Mouse (Mus musculus) testis, adult 2 months (tissue): ENCODE results near the gene Tns3. TPM values are rescaled to one million over a fixed set of nuclear protein-coding genes. Genes with fewer than 3 reads are reported as not detected.

ENCODE experiments used
- H3K27ac ChIP-seq: fragments of 200-500 bp; 2 replicates; pipeline ENCODE4 v1.5.1; 2012; ENCODE audit warnings: low read depth, low read length; ENCODE audit not compliant: control insufficient read depth, insufficient read depth
- H3K27me3 ChIP-seq: fragments of 200-500 bp; 2 replicates; pipeline ENCODE4 v1.6.1; 2012; ENCODE audit warnings: mild to moderate bottlenecking, low read length, moderate library complexity; ENCODE audit not compliant: control insufficient read depth, insufficient read depth
- H3K36me3 ChIP-seq: fragments of 200-500 bp; 2 replicates; pipeline ENCODE4 v1.6.1; 2012; ENCODE audit warnings: mild to moderate bottlenecking, low read length; ENCODE audit not compliant: control insufficient read depth, insufficient read depth
- H3K4me1 ChIP-seq: fragments of 200-500 bp; 2 replicates; pipeline ENCODE4 v1.6.1; 2012; ENCODE audit warnings: low read length; ENCODE audit not compliant: control insufficient read depth, insufficient read depth
- H3K4me3 ChIP-seq: fragments of 200-500 bp; 2 replicates; pipeline ENCODE4 v1.5.1; 2012; ENCODE audit warnings: low read depth, mild to moderate bottlenecking, low read length, moderate library complexity, mixed read lengths; ENCODE audit not compliant: control insufficient read depth
- CTCF ChIP-seq: fragments of 200-500 bp; IDR thresholded peaks from 2 replicates; pipeline ENCODE4 v1.5.1; 2012; ENCODE audit warnings: low read depth, mild to moderate bottlenecking, inconsistent platforms, low read length, moderate library complexity; ENCODE audit not compliant: control insufficient read depth, insufficient read depth, insufficient replicate concordance
- POLR2A ChIP-seq: fragments of 200-500 bp; IDR thresholded peaks from 2 replicates; pipeline ENCODE4 v1.6.1; 2012; ENCODE audit warnings: low read depth, mild to moderate bottlenecking, inconsistent platforms, low read length, moderate library complexity; ENCODE audit not compliant: control insufficient read depth
- polyA plus RNA-seq: library from polyadenylated mRNA; depleted of rRNA; stranded (reverse); fragments of >200 nt; gene quantifications from 2 replicates; pipeline ENCODE4 v1.2.3, GENCODE M21; 2012

Tns3 gene
- polyA plus RNA-seq, 1 experiment: 6.6 TPM

DNA sequence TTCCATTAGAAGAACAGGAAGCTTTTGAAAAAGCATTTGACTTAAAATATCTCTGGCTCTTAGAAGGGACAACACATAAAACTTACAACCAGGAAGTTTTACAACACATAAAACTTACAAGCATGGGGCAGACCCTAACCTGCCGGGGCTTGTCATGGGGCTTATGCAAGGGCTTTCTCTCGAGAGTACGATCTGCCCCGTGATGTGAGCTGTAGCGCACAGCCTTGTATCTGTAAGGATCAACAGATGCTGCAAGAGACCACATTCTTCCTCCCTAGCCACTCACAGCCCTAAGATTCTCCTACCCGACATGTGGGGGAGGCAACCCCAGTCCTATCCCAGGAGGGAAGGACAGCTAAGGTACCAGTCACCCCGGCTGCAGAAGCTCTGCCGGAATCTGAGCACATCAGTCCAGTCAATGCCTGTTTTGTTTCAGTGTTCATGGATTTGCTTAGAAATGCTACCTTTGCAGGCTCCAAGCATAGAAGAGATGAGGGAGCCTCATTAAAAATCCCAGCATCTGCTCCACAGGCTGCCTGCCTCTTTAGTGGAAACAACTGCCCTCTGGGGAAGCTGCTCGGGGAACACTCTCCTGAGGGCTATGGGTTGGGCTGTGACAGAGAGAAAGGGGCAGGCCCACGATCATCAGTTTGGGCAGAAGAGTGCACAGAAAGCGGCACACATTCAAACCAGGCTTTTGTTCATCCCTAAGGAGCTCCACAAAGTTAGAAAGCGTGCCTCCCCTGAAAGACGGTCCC lies 196.8 kb downstream of the Tns3 start:
- no peak overlapping the region; the same call in none of the 2 replicates for H3K4me3 ChIP-seq
- no peaks in the 10 kb centered on the region for H3K27me3 ChIP-seq
- peaks cover 5% of the 10 kb centered on the region for H3K4me1 ChIP-seq
- TF ChIP-seq POLR2A: no peak
- no peak for TF ChIP-seq CTCF
- peak overlapping the region; percentile 16; the same call in 1 of the 2 replicates for H3K27ac ChIP-seq
- no peaks in the 10 kb centered on the region for H3K36me3 ChIP-seq

DNA sequence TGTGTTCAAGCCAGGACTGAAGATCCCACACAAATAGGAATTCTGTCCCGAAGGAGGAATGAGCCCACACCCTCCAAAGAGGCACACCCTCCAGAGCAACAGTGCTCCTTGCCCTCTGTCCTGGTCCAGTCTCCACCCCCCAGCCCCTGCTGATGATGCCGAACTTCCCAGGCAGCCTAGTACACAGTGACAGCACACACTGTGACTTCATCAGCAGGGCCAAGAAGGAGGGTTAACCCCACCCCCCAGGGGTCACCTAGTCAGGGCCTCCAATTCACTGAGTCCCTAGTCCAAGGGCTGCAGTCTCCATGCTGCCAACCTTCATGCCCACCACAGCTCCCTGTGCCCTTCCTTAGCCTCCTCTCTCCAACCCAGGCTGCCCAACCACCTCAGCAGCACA lies 200.5 kb downstream of the Tns3 start:
- Histone ChIP-seq H3K36me3 (no peaks in the 10 kb centered on the region), H3K4me1 (peaks cover 5% of the 10 kb centered on the region), H3K27ac (no peak overlapping the region)

DNA sequence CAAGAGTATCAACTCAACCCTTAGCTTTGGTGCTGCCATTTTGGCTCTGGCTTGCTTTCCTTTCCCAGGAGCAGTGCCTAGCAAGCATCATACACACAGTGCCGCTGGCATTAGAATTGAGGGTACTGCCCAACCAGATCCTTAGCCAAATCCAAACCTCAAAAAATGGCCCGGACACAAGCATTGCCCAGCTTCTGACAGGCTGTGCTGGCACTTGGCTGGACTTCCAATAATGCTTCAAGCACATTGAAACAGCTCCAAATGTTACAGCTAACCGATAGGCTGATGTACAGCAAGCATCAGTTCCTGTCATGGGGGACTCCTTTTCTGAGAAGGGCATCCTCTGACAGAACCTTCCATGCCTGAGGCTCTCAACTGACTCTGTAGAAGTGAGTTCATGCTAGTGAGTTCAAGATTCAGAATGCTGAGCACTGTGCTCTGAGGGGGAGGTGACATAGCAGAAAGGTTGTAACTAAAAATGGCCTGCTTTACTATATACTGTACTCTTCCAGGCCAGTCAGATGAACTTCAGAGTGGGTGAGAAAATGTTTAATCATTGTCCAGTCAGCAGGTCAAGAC lies 201.4 kb downstream of the Tns3 start:
- TF ChIP-seq POLR2A (no peak), CTCF (no peak)
- Histone ChIP-seq H3K36me3 (no peaks in the 10 kb centered on the region), H3K27ac (no peak overlapping the region), H3K4me3 (no peak overlapping the region), H3K4me1 (no peaks in the 10 kb centered on the region; the same call in 1 of the 2 replicates), H3K27me3 (no peaks in the 10 kb centered on the region)

More for the DNA sequence above, 200.5 kb downstream of the Tns3 start:
- Histone ChIP-seq H3K4me3 (no peak overlapping the region), H3K27me3 (no peaks in the 10 kb centered on the region)
- TF ChIP-seq POLR2A (no peak), CTCF (no peak)

DNA sequence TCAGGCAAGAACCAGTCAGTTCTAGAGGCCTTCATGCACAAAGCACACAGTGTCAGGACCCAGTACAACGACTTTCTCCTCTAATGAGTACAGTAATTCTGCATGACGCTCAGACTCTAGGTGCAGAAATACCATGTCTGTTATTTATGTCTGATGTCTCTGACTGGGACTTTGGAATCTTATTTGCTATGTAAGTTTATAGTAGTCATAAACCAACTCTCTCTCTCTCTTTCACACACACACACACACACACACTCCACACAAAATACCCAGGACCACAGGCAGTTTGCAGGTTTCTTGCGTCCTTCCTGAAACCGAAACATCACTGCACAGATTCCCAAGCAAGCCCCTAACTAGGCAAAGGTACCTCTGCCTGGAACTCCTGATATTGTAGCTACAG lies 203.5 kb downstream of the Tns3 start:
- Histone ChIP-seq H3K27ac (no peak overlapping the region), H3K4me1 (no peaks in the 10 kb centered on the region)

DNA sequence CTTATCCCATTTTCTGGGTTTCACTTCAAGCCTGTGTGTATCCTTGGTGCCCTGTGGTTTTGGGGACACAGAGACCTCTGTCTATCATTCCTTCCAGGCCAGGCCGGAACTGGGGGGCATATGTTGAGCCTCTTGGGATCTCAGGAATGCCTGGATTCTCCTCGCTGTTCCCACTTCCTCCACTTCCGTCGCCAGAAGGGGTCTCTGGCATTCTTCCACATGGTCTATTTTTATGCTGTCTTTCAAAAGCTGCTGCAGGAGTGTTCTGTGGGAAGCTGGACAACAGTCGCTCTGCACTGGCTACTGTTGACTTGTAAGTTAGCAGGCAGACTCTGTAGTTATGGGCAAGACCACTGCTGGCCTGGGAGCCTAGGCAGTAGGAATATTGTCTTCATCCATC lies 206.4 kb downstream of the Tns3 start:
- Histone ChIP-seq H3K36me3 (no peaks in the 10 kb centered on the region), H3K4me1 (no peaks in the 10 kb centered on the region), H3K27me3 (no peaks in the 10 kb centered on the region), H3K27ac (no peak overlapping the region), H3K4me3 (no peak overlapping the region)
- TF ChIP-seq CTCF (no peak), POLR2A (no peak)

More for the DNA sequence above, 203.5 kb downstream of the Tns3 start:
- no peaks in the 10 kb centered on the region for H3K27me3 ChIP-seq
- no peaks in the 10 kb centered on the region for H3K36me3 ChIP-seq
- TF ChIP-seq CTCF: no peak
- TF ChIP-seq POLR2A: no peak
- H3K4me3 ChIP-seq: no peak overlapping the region

DNA sequence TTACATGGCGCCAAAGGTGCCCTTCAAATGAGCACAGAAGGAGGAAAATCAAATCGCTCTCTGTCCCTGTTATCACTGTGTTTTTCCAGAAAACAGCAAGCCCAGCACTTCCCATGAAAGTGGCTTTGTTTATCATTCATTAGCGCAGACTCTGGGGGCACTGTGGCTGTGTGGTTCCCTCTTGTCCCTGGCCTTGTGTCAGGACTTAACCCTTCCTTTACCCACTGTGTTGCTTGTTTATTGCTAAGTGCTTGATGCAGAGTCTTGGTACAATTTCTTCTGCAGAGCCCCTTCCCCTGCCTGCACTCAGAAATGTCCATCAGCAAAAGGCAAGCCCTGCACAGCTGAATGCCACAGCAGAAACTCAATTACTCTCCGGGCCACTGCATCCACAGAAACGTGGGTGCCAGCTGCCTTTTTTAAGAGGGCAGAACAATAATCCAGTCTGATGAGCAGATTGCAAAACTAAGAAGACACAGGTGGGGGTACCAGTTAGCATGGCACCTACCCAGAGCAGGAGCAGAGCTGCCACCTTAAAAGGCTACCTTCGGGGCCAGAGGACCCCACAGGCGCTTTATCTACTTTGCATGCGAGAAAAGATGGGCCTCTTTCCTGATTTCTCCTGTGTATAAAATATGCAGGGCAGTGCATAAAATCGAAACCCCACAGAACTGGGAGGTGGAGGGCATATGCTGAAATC lies 207.6 kb downstream of the Tns3 start:
- H3K36me3 ChIP-seq: no peaks in the 10 kb centered on the region
- no peaks in the 10 kb centered on the region for H3K27me3 ChIP-seq
- peak overlapping the region; percentile 50; the same call in 1 of the 2 replicates for H3K27ac ChIP-seq
- TF ChIP-seq POLR2A (no peak), CTCF (no peak)
- H3K4me3 ChIP-seq: no peak overlapping the region
- no peaks in the 10 kb centered on the region for H3K4me1 ChIP-seq

DNA sequence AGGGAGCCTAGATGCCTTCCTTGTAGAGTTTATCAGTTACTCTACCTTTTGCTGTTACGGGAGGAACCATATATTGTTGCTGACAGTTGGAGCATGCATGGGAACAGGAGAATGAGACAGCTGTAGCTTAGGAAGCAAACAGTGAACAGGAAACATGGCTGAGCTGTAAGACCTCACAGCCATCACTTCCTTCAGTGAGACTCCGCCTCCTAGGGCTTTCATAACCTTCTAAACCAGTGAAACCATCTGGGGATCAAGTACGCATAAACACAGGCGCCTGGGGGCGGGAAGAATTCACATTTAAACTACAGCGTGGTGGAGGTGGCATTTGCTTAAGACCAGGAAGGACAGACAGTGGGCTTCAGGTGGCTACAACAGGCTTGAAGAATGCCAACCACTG lies 208.7 kb downstream of the Tns3 start:
- H3K27ac ChIP-seq: no peak overlapping the region
- H3K4me1 ChIP-seq: no peaks in the 10 kb centered on the region
- no peaks in the 10 kb centered on the region for H3K36me3 ChIP-seq
- no peak for TF ChIP-seq POLR2A
- TF ChIP-seq CTCF: no peak
- no peaks in the 10 kb centered on the region for H3K27me3 ChIP-seq
- no peak overlapping the region for H3K4me3 ChIP-seq
